Mouse (Mus musculus): ENCODE data around the gene Ddn.

The Ddn gene

DNA sequence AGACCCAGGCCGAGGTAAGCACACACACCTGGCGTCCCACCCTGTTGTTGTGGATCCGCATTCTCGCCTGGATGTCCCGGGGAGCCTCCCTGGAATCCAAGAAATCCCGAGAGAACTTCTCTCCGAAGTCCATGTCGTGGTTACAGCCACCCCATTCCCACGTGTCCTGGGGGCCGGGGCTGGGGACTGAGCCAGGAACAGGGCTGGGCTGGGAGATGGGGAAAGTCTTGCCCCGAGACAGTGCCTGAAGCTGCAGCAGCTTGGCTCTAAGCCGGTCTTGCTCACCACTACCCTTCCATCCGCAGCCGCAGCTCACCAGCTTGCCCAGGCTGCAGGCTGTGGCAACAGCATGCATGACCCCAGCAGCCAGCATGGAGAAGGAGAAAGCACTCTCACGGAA, 35.2 kb downstream of the Ddn start:
- DNase-seq (ENCODE audit: low spot score): no peak

DNA sequence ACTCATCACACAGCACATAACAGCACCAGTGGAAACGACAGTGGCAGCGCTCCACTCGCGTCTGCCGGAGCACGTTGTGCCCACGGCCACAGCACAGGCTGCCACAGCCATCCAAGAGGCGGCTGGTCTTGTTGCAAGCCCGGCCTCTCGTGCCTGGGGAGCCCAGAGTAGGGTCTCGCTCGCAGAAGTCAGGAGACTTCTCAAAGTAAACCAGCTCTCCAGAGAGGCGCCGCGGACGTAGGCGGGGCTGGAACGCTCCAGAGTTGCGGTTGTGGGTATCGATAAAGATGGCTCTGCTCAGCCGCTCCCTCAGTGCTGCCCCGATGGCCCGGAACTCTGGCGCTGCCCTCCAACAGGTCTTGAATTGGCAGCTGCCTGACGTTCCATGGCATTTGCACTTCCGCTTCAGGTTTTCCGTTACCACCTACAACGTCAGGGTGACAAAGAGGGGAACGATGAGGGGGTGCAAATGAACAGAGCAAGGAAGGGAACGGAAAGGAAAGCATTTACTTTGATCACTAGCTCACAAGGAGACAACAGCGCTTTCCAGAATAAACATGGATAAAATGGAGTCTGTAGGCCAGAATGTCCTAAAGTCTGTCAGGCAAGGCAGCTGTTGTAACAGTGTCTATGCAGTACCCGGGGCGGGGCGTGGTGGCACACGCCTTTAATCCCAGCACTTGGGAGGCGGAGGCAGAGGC, 36.6 kb downstream of the Ddn start:
- no peak for DNase-seq (ENCODE audit: low spot score)

GRCm38 (mm10) chr15:98771813-98772425, 37.4 kb downstream of the Ddn start:
- no peak for DNase-seq (ENCODE audit: low spot score)

DNA sequence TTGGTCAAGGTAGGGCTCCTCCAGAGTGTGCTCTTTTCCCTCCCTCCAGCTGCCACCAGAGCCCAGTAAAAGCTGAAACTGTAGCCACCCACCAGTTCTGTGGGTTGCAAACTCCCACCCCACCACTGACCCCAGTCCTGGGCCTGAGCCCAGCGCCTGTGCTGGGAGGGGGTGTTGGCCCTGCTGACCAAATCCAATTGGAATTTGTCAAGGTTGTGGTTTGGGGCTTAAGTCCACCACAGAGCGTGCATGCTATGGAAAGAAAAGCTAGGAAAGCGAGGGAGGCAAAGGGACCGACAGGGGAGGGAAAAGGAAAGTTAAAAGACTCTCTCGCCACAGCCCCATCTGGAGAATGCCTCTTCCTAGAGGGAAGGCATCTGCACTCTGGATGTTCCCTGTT, 41.0 kb downstream of the Ddn start:
- DNase-seq (ENCODE audit: low spot score): no peak

DNA sequence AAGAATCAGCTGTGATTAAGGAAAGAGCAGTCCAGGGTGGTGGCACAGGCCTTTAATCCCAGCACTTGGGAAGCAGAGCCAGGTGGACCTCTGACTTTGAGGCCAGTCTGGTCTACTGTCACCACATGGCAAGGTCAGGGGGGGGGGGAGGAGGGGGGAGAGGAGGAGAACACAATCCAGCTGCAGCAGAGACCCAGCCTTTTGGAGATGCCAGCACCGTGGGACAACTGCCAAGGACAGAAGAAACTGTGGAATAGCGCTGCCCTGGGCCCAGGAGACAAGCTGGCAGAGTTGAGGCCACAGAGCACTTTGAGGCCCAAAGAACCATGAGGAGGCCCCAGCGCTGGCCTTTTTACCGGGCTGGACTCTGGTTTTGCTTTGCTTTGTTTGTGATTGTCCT, 43.4 kb downstream of the Ddn start:
- DNase-seq (ENCODE audit: low spot score): no peak

DNA sequence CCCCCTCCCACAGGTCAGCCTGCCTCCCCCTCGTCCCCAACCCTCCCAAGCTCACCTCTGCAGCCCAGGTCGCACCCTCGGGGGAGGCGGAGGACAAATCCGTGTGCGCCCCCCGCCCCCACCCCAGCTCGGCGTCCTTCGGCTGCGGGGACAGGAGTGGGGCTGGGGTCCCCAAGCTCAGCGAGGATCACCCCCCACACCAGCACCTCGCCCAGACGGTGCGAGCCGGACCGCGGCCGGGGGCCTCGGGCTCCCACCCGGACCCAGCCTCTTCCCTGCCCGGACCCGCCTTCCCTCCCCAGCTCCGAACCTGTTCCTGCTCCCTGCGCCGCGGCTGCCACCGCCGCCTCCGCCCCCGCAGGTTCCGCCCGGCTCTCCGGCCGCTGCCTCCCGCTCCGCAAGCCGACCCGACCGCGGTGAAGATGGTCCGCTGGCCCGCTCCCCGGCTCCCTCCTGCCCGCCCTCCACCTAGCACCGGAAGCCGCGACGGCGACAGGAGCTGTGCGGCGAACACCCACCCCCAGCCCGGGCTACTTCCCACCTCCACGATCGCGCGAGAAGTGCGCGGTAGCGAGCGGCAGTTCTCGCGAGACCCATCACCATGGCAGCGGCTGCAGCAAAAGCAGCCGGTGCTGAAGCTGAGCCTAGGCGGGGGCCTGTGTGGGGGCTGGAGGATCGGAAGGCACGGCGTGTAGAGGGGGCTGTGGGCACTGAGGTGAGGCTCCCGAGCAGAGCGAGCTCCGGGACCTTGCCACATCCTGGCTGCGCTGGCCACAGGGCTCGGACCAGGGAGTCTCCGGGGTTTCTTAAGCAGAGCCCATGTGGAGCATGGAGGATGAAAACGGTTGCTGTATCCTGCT, 46.4 kb downstream of the Ddn start, which contains the start of gene Arf3:
TSS of gene Arf3 (minus strand) at position 545 of the 860 bp plus-strand sequence.
- DNase-seq (ENCODE audit: low spot score): peak; percentile 86

GRCm38 (mm10) chr15:98762201-98762621, 47.1 kb downstream of the Ddn start:
- DNase-seq (ENCODE audit: low spot score): peak; percentile 35

DNA sequence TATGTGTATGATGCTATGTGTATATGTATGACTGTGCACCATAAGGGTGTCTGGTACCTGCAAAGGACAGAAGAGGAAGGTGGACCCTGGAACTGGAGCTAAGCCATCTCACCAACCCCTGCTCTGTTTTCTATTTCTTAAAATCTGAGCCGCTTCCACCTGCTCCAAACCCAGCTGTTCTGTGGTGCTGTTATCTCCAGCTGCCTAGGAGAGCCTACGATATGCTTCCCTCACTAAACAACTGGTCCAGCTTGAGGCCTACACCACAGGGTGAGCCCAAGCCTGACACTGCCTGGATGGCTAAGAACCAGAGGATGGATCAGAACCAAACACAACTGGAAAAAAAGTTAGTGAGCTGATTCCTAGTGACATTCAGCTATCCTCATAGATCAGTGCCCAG, 55.2 kb downstream of the Ddn start:
- no peak for DNase-seq (ENCODE audit: low spot score)
